Mouse (Mus musculus): ENCODE results near the gene Mta2. TPM values are rescaled to one million over a fixed set of nuclear protein-coding genes. Genes with fewer than 3 reads are reported as not detected.
"Not testable (repeated sequence)": the region's sequence is repeated elsewhere in the genome, so short reads cannot be mapped to it uniquely, and the experiment has no call there.

Mta2 gene
- 115 and 125 TPM in 2 replicates for total RNA-seq (2014; fragmentation: Nextera tagmentation)
- 120 and 123 TPM in 2 replicates for total RNA-seq (2017)

- ATAC-seq (replicated peaks; ENCODE audit: poor library complexity, severe bottlenecking): peak; percentile 83
Measured at GRCm38 (mm10) chr19:8941515-8942217, at the start of gene Mta2. TSS of gene Mta2 (plus strand) at chr19:8941875.

- peak; percentile 67 for ATAC-seq (replicated peaks; ENCODE audit: poor library complexity, severe bottlenecking)
Measured at GRCm38 (mm10) chr19:8892829-8893766, 48.6 kb upstream of the Mta2 start, which contains the start of gene Ints5. TSS of gene Ints5 (plus strand) at chr19:8893005.

GRCm38 (mm10) chr19:8895397-8895960 lies 46.2 kb upstream of the Mta2 start:
- no peak for ATAC-seq (replicated peaks; ENCODE audit: poor library complexity, severe bottlenecking)

- ATAC-seq (replicated peaks; ENCODE audit: poor library complexity, severe bottlenecking): not testable (repeated sequence)
Measured at GRCm38 (mm10) chr19:8896231-8896630, 45.4 kb upstream of the Mta2 start.

GRCm38 (mm10) chr19:8897211-8897864 lies 44.3 kb upstream of the Mta2 start:
- ATAC-seq (replicated peaks; ENCODE audit: poor library complexity, severe bottlenecking): not testable (repeated sequence)

GRCm38 (mm10) chr19:8897865-8898495 lies 43.7 kb upstream of the Mta2 start, which contains the start of gene Ganab:
TSS of gene Ganab (plus strand) at chr19:8898071.
- ATAC-seq (replicated peaks; ENCODE audit: poor library complexity, severe bottlenecking): peak; percentile 96

- no peak for ATAC-seq (replicated peaks; ENCODE audit: poor library complexity, severe bottlenecking)
Measured at GRCm38 (mm10) chr19:8898576-8898975, 43.1 kb upstream of the Mta2 start.

GRCm38 (mm10) chr19:8899079-8899478 lies 42.6 kb upstream of the Mta2 start:
- ATAC-seq (replicated peaks; ENCODE audit: poor library complexity, severe bottlenecking): no peak

GRCm38 (mm10) chr19:8903412-8903811 lies 38.3 kb upstream of the Mta2 start:
- ATAC-seq (replicated peaks; ENCODE audit: poor library complexity, severe bottlenecking): no peak

GRCm38 (mm10) chr19:8908531-8908930 lies 33.1 kb upstream of the Mta2 start:
- ATAC-seq (replicated peaks; ENCODE audit: poor library complexity, severe bottlenecking): no peak

- no peak for ATAC-seq (replicated peaks; ENCODE audit: poor library complexity, severe bottlenecking)
Measured at GRCm38 (mm10) chr19:8911810-8912209, 29.9 kb upstream of the Mta2 start.

- no peak for ATAC-seq (replicated peaks; ENCODE audit: poor library complexity, severe bottlenecking)
Measured at GRCm38 (mm10) chr19:8914212-8914611, 27.5 kb upstream of the Mta2 start.

- no peak for ATAC-seq (replicated peaks; ENCODE audit: poor library complexity, severe bottlenecking)
Measured at GRCm38 (mm10) chr19:8919000-8919399, 22.7 kb upstream of the Mta2 start.

- ATAC-seq (replicated peaks; ENCODE audit: poor library complexity, severe bottlenecking): no peak
Measured at GRCm38 (mm10) chr19:8919684-8920072, 22.0 kb upstream of the Mta2 start.

- peak; percentile 90 for ATAC-seq (replicated peaks; ENCODE audit: poor library complexity, severe bottlenecking)
Measured at GRCm38 (mm10) chr19:8920073-8920736, 21.5 kb upstream of the Mta2 start, which contains the start of gene B3gat3. TSS of gene B3gat3 (plus strand) at chr19:8920374.

- no peak for ATAC-seq (replicated peaks; ENCODE audit: poor library complexity, severe bottlenecking)
Measured at GRCm38 (mm10) chr19:8920836-8921291, 20.8 kb upstream of the Mta2 start.

- no peak for ATAC-seq (replicated peaks; ENCODE audit: poor library complexity, severe bottlenecking)
Measured at GRCm38 (mm10) chr19:8921741-8922140, 19.9 kb upstream of the Mta2 start.

GRCm38 (mm10) chr19:8926766-8927165 lies 14.9 kb upstream of the Mta2 start:
- no peak for ATAC-seq (replicated peaks; ENCODE audit: poor library complexity, severe bottlenecking)

GRCm38 (mm10) chr19:8927891-8928525 lies 13.7 kb upstream of the Mta2 start:
- ATAC-seq (replicated peaks; ENCODE audit: poor library complexity, severe bottlenecking): no peak

All from granulocyte monocyte progenitor cell, adult 5-6 weeks (primary cell).